ENCODE assay signal across 7 mouse cellular contexts in the genomic region with DNA sequence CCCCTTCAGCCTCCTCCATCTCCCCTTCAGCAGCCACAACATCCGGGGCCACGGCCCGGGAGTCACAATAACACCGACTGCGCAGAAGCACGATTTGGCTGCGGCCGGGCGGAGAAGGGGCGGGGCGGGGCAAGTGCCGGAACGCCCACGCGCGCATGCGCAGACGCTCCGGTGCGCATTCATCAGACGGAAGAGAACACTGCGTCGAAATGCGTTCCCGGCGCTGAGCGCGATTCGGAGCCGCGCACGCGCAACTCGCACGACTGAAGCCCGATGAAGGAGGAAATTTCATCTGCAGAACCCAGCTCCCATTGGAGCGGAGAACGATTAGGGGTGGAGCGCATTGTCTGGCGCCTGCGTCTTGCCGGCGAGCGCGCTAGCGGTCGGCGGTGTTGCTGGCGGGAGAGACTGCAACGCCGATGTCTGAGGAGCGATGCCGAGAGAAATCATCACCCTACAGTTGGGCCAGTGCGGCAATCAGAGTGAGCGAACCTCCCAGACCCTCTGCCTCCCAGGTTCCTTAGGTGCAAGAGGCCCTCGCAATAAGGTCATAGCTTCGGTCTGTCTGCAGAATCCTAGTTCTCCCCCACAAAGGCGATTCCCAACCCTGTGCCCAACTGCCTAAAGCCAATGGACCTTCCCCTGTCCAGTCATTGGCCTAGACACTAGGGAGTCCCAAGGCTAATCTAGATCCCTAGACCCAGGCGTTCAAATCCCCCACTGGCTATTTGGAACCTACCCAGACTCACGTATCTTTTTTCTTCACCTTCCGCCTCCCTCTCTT. TPM values are rescaled to one million over a fixed set of nuclear protein-coding genes. Genes with fewer than 3 reads are reported as not detected.
DNase-seq lines count a peak whose midpoint lies in the region; ATAC-seq and TF ChIP-seq lines count a peak whose summit lies in the region.

A gene (minus strand): TSS at position 133 of the 784 bp plus-strand sequence.
A gene (plus strand): TSS at position 178 of the 784 bp plus-strand sequence.

- under 1% methylated on average over 61 of the region's 61 CpGs for WGBS in embryonic facial prominence, embryonic 10.5 days
- under 1% methylated on average over 61 of the region's 61 CpGs for WGBS in intestine, postnatal 0 days
- 0% methylated on average over 61 of the region's 61 CpGs for WGBS in midbrain, embryonic 12.5 days
- under 1% methylated on average over 61 of the region's 61 CpGs for WGBS in small intestine, adult 2 months

- peak within 1 kb of the TSS; percentile 93 for H3K27ac ChIP-seq in embryonic facial prominence, embryonic 10.5 days (replicated peaks)
- peak within 1 kb of the TSS; percentile 86 for H3K27ac ChIP-seq in intestine, postnatal 0 days (ENCODE audit: low read depth, low read length)
- H3K27ac ChIP-seq in midbrain, embryonic 12.5 days (replicated peaks): peak within 1 kb of the TSS; percentile 92
- peak within 1 kb of the TSS; percentile 47 for H3K27ac ChIP-seq in small intestine, adult 2 months (ENCODE audit: insufficient read depth, low read depth, low read length)

- peaks cover 57% of the 10 kb centered on the region for H3K36me3 ChIP-seq in embryonic facial prominence, embryonic 10.5 days (replicated peaks)
- peaks cover 11% of the 10 kb centered on the region; the same call in 1 of the 2 replicates for H3K36me3 ChIP-seq in intestine, postnatal 0 days (ENCODE audit: control insufficient read depth, insufficient read depth)
- H3K36me3 ChIP-seq in midbrain, embryonic 12.5 days: peaks cover 26% of the 10 kb centered on the region
- H3K36me3 ChIP-seq in small intestine, adult 2 months (ENCODE audit: control insufficient read depth, insufficient read depth, low read length): peaks cover 6% of the 10 kb centered on the region

- intact Hi-C loops in left cerebral cortex, postnatal 4 days (cut with DNase I): no loop called here

- no peaks in the 10 kb centered on the region for H3K27me3 ChIP-seq in embryonic facial prominence, embryonic 10.5 days (replicated peaks; ENCODE audit: low read depth, poor library complexity, severe bottlenecking)
- H3K27me3 ChIP-seq in intestine, postnatal 0 days (replicated peaks; ENCODE audit: control insufficient read depth, insufficient read depth, low read length): no peaks in the 10 kb centered on the region
- H3K27me3 ChIP-seq in midbrain, embryonic 12.5 days: no peaks in the 10 kb centered on the region
- no peaks in the 10 kb centered on the region for H3K27me3 ChIP-seq in small intestine, adult 2 months (ENCODE audit: control insufficient read depth, insufficient read depth, low read length)

- H3K4me2 ChIP-seq in intestine, postnatal 0 days (replicated peaks; ENCODE audit: low read depth): peak within 1 kb of the TSS; percentile 68
- H3K4me2 ChIP-seq in midbrain, embryonic 12.5 days (replicated peaks): peak within 1 kb of the TSS; percentile 97

- TF ChIP-seq POLR2A in small intestine, adult 2 months (IDR thresholded peaks at IDR 0.05; ENCODE audit: low read depth, low read length): peak; percentile 76; the same call in 1 of the 2 replicates

- DNase-seq in adrenal gland, postnatal 10 days: peak; percentile 99
- peak; percentile 100 for DNase-seq in embryonic facial prominence, embryonic 10.5 days (ENCODE audit: low spot score)
- DNase-seq in gonadal fat pad, adult 2 months (ENCODE audit: low read depth): peak; percentile 83
- peak; percentile 100 for DNase-seq in left cerebral cortex, postnatal 4 days

- peak; percentile 96 for ATAC-seq in intestine, postnatal 0 days
- ATAC-seq in midbrain, embryonic 12.5 days (ENCODE audit: low FRiP score, low read depth): peak; percentile 95

- H3K9ac ChIP-seq in intestine, postnatal 0 days (ENCODE audit: low read depth, low read length): peak within 1 kb of the TSS; percentile 87
- peak within 1 kb of the TSS; percentile 95 for H3K9ac ChIP-seq in midbrain, embryonic 12.5 days (replicated peaks)

- no peaks in the 10 kb centered on the region for H3K9me3 ChIP-seq in embryonic facial prominence, embryonic 10.5 days
- no peaks in the 10 kb centered on the region for H3K9me3 ChIP-seq in intestine, postnatal 0 days (ENCODE audit: control insufficient read depth)
- H3K9me3 ChIP-seq in midbrain, embryonic 12.5 days: no peaks in the 10 kb centered on the region

- no peak for TF ChIP-seq CTCF in intestine, postnatal 0 days (IDR thresholded peaks at IDR 0.05; ENCODE audit: low read depth)
- TF ChIP-seq CTCF in small intestine, adult 2 months (IDR thresholded peaks at IDR 0.05; ENCODE audit: extremely low read depth, insufficient read length, insufficient replicate concordance, low read depth, low read length): no peak

- peak within 1 kb of the TSS; percentile 94 for H3K4me3 ChIP-seq in embryonic facial prominence, embryonic 10.5 days
- peak within 1 kb of the TSS; percentile 87 for H3K4me3 ChIP-seq in intestine, postnatal 0 days (ENCODE audit: low read depth, low read length)
- peak within 1 kb of the TSS; percentile 91 for H3K4me3 ChIP-seq in midbrain, embryonic 12.5 days
- H3K4me3 ChIP-seq in small intestine, adult 2 months (ENCODE audit: low read depth, low read length): peak within 1 kb of the TSS; percentile 88

- H3K4me1 ChIP-seq in embryonic facial prominence, embryonic 10.5 days: peaks cover 34% of the 10 kb centered on the region
- H3K4me1 ChIP-seq in intestine, postnatal 0 days (replicated peaks; ENCODE audit: control insufficient read depth, insufficient read depth, low read length): peaks cover 13% of the 10 kb centered on the region
- H3K4me1 ChIP-seq in midbrain, embryonic 12.5 days: peaks cover 42% of the 10 kb centered on the region
- peaks cover 13% of the 10 kb centered on the region for H3K4me1 ChIP-seq in small intestine, adult 2 months (ENCODE audit: control insufficient read depth, insufficient read depth, insufficient read length, low read length)

RNA-seq across cellular contexts. Expression of the first gene that starts in this region (rescaled TPM):
- total RNA-seq in adrenal gland, postnatal 10 days (2021): 10 to 100 TPM; 50.8 to 53.2 TPM
- polyA plus RNA-seq in embryonic facial prominence, embryonic 10.5 days (2016; fragmentation: Nextera tagmentation; extraction: Ambion mirVana): 19.7 and 20.2 TPM in 2 replicates
- polyA plus RNA-seq in gonadal fat pad, adult 2 months (2012; rRNA removed): 56.3 and 66.7 TPM in 2 replicates
- polyA plus RNA-seq in intestine, postnatal 0 days (2015; fragmentation: Nextera tagmentation; extraction: Ambion mirVana): 10.3 and 12.3 TPM in 2 replicates
- total RNA-seq in left cerebral cortex, postnatal 4 days (2021): 10 to 100 TPM; 48.9 to 49.2 TPM
- 21.8 and 23.1 TPM in 2 replicates for polyA plus RNA-seq in midbrain, embryonic 12.5 days (2016; fragmentation: Nextera tagmentation; extraction: Ambion mirVana)
- 27.3 and 55.0 TPM in 2 replicates for polyA plus RNA-seq in small intestine, adult 2 months (2012; rRNA removed)

RNA-seq across cellular contexts. Expression of the second gene that starts in this region (rescaled TPM):
- total RNA-seq in adrenal gland, postnatal 10 days (2021): 10 to 100 TPM; 42.6 to 44.6 TPM
- 135 and 142 TPM in 2 replicates for polyA plus RNA-seq in embryonic facial prominence, embryonic 10.5 days (2016; fragmentation: Nextera tagmentation; extraction: Ambion mirVana)
- 9.0 and 24.0 TPM in 2 replicates for polyA plus RNA-seq in gonadal fat pad, adult 2 months (2012; rRNA removed)
- 20.0 and 20.6 TPM in 2 replicates for polyA plus RNA-seq in intestine, postnatal 0 days (2015; fragmentation: Nextera tagmentation; extraction: Ambion mirVana)
- 10 to 100 TPM; 42.9 TPM for total RNA-seq in left cerebral cortex, postnatal 4 days (2021)
- polyA plus RNA-seq in midbrain, embryonic 12.5 days (2016; fragmentation: Nextera tagmentation; extraction: Ambion mirVana): 96.3 and 97.4 TPM in 2 replicates
- 13.2 and 16.2 TPM in 2 replicates for polyA plus RNA-seq in small intestine, adult 2 months (2012; rRNA removed)

Comparison
In these comparisons a context has a peak if more than half of its experiments do, and no peak if none do; other contexts are left out.
1. Peak in every context shown above with its lines: DNase-seq, ATAC-seq, H3K4me3 ChIP-seq and H3K27ac ChIP-seq.